Mouse (Mus musculus) cerebellum, adult 11-12 months (tissue): Measurements from ENCODE around the gene Olfr111.
"Not testable (repeated sequence)": the region's sequence is repeated elsewhere in the genome, so short reads cannot be mapped to it uniquely, and the experiment has no call there.

Experiments used
- DNase-seq: peaks from one replicate; pipeline ENCODE4 v3.0.0; 2022

The Olfr111 gene

DNA sequence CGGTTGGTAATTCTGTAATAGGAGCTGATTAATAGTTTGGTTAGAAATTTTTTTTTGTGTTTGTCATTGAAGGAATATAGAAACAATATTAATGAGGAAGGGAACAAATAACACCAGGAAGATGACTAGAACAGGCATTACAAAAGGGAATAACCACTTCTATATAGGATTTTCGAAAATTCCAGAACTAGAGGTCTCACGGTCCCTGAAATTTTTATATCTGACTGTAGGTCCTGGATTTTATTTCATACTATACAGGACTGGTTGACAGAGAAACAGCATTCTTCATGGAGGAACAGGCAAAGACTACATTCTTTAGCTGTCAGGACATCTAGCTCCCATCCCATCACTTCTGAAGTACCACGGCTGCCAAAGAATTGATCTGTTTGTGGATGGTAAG lies at the start of gene Olfr111:
TSS of gene Olfr111 (plus strand) at position 301 of the 400 bp plus-strand sequence.
- no peak for DNase-seq

DNA sequence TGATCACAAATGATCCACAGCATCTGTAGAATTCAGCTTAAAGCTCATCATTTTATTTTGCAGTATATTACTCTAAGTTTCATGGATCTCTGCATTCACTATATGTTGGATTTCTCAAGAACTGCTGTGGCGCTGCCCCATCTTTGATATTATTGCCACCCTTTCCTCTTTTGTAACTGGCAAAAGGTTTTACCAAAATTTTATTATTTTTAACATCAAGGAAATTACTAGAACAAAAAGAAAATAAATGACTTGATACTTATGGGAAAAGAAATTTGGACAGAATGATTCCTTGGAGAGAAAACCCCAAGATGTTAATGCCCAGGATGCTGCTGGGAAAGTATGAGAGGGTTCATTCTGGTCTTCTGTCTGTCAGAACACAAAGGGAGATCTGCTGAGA lies 49.2 kb upstream of the Olfr111 start, which contains the start of gene Olfr109:
TSS of gene Olfr109 (plus strand) at position 301 of the 400 bp plus-strand sequence.
- DNase-seq, result no peak

DNA sequence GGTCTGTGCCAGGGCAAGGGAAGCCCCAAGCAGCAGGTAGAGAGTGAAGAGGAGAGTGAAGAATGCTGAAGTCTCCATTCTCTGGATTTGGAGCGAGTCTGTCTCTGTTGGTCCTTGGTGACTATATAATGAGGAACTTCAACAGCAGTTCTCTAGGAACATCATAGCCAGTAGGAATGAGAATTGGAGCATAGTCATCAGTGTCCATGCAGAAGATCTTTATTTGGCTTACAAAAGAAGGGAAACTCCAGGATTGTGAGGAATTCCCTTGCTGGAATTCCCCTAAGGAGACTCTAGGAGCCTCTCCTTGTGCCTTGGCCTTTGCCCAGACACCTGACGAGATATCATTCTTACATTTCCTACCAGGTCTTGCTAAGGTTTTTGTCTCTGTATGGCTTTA lies 24.4 kb upstream of the Olfr111 start, which contains the start of gene H2-M2:
TSS of gene H2-M2 (minus strand) at position 101 of the 400 bp plus-strand sequence.
- DNase-seq, result no peak

DNA sequence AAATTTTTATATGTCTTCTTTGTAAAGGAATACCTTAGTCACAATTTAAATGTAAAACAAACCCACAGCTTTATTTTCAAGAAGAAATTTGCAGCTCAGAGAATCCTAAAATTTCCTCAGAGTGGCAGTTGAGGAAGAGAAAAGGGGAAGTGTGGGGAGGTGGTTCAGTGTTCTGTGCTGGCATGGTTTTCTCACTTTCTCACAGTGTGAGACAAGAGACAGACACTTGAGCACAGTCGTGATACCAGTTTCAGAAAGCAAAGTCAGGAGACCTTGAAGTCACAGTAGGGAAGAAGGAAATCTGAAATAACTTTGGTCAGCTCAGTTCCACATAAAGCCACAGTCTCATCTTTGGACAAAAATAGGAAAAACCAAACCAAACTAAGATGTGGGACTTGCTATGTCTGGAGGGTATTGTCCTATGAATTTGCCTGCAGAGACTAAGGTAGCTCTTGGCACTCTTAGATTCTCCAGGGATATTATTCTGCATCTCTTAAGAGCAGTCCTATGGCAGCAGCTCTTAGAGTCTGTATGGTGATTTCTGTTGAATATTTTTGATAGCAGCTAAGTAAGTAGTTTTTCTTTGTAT lies 15.8 kb upstream of the Olfr111 start, which contains the start of gene Olfr110:
TSS of gene Olfr110 (plus strand) at position 539 of the 589 bp plus-strand sequence.
- no peak for DNase-seq

DNA sequence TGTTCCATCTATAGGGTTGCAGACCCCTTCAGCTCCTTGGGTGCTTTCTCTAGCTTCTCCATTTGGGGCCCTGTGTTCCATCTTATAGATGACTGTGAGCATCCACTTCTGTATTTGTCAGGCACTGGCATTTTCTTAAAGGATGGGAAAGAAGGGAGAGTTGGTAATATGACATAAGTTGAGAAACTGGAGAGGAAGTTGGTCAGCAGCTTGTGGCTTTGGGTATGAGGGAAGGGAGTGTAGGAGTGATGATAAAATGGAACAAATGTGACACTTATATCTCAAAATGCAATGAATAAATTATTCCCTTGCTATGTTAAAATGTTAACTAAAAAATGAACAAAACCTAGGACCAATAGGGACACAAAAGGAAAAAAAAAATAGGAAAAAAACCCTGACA lies 16.8 kb downstream of the Olfr111 start:
- DNase-seq, result not testable (repeated sequence)

DNA sequence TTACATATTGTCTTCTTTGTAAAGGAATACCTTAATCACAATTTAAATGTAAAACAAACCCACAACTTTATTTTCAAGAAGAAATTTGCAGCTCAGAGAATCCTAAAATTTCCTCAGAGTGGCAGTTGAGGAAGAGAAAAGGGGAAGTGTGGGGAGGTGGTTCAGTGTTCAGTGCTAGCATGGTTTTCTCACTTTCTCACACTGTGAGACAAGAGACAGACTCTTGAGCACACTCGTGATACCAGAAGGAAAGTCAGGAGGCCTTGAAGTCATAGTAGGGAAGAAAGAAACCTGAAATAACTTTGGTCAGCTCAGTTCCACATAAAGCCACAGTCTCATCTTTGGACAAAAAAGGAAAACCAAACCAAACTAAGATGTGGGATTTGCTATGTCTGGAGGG lies 17.6 kb downstream of the Olfr111 start:
- not testable (repeated sequence) for DNase-seq

DNA sequence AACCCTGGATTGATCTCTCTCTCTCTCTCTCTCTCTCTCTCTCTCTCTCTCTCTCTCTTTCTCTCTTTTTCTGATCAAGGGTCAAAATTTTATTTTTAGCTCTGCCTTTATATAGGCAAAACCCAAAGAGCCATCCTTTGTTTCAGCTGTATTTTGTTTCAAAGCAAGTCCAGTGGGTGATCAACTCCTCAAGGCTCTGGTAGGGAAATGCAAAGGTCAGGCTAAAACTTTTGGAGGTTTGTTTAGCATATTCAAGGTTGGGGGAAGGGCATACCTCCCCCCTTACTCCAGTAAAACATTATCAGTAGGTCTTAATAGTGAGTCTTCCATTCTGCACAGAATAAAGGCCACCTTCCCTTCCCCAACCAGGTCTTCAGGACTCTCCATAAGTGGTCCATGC lies 27.3 kb downstream of the Olfr111 start:
- DNase-seq, result no peak

DNA sequence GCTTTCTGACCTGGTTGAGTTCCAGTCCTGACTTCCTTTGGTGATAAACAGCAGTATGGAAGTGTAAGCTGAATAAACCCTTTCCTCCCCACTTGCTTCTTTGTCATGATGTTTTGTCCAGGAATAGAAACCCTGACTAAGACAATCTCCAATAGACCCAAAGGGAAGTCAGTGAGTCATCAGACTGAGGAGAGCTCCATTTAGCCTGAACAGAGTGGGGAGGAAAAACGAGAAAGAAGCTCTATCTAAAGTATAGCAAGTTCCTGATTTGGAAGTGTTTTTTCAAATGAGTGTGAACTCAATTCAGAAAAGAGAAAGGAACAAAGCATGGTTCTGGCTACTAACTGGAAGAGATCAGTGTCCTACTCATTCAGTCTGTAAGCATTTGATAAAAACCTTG lies 30.6 kb downstream of the Olfr111 start:
- DNase-seq, result not testable (repeated sequence)

DNA sequence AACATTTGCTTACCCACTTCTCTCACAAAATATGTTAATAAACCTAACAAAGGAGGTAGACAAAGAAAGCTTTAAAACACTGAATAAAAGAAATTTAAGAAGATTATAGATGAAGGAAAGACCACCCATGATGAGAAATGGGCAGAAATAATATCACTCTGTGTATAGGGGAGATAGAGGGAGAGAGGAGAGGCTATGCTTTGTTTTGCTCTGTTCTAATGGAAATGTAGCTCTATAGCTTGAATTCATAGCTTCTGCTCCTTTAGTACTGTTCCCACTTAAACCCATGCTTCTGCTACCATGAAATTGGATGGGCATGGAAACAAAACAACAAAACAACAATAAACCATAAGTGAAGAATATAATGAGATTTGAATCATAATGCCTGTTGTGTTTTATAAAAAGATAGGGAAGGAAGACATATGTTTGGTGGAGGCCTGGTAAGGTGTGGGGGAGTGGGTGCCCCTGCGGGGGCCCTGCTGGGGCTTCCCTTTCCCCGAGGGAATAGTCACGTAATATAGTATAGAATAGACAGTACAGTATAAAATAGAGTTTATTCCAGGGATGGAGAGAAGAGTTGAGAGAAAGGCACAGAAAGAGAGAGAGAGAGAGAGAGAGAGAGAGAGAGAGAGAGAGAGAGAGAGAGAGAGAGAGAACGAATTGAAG lies 33.8 kb downstream of the Olfr111 start:
- no peak for DNase-seq

DNA sequence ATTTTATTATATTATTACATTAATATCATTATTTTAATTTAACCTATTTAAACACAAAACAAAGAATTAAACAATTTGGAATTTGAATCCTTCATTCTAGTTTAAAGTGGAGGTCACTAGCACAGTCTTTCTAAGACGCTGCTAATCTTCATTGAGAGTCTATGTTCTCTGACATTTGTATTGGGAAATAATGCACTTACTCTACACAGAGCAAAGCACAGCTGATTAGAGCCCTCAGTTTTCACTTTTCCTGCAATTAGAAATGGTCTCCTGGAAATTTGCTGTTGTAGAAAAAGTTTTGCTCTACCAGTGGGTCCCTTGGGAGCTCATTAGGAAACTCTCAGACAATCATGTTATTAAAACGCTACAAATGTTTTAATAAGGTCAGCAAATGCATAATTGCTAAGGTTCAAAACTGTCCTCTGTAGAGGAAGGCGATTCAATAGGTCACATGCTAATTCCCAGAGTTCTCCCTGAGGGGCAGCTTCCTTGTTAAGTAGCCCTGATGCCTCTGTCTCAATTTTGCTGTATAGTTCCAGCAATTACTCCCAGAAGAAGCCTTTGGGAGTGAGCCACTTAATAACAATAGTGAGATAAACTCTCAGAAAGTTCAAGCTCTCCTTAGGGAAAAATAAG lies 36.1 kb downstream of the Olfr111 start:
- DNase-seq, result no peak

DNA sequence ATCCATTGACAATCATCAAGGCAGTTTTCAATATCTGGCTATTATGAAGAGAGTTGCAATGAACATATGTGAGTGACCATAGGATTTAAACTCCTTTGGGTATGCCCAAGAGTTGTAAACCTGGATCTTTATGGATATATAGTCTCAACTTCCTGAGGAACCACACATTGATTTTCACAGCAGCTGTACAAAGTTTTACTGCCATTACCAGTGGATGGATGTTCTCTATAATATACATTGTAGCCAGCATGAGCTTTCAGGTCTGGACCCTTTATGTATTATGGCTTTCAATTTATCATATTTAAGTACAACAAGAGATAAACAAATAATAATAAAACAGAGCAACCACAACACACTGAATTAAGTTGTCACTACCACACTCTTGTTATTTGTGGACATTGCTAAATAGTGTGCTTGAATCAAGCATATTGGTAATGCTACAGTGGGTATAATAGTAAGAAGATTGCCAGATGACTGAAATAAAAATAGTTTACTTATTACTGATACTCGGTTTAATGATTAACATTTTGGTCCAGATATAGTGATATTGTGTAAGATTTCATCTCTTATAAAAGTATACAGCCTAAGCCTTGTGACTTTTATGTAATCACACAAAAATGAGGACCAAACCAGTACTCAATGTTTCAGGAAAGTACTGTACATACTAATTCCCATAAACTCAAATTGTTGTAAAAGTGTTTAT lies 51.2 kb downstream of the Olfr111 start:
- no peak for DNase-seq

DNA sequence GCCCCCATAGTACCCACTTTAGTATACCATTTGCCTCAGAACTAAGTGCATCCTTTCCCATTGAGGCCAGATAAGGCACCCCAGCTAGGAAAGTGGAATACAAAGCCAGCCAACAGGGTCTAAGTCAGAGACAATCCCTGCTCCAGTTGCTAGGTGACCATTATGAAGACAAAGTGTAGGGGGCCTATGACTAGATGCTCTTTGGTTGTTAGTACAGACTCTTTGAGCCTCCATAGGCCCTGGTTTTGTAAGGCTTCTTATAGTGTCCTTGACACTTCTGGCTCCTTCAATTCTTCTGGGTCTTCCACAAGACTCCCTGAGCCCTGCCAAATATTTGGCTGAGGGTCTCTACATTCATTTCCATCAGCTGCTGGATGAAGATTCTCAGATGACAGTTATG lies 61.5 kb downstream of the Olfr111 start, which contains the start of gene Olfr112:
TSS of gene Olfr112 (minus strand) at position 101 of the 400 bp plus-strand sequence.
- no peak for DNase-seq

DNA sequence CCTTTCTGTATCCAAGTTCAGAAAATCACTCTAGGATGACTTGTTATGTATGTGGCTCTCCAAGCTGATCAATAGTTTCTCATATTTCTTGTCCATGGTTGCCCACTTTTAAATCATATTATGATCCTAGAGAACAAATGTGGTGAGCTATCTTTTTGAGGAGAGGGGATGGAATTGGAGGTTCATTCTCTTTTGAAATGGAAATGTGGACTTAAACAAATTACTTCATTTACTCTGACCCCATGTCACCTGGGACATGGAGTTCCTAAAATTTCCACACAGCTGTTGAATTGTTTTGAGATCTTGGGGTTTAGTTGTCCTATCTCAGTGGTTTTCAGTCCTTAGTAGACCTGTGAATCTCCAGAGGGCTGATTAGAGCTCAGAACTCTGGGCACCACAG lies 69.7 kb downstream of the Olfr111 start, which contains the start of gene Olfr113:
TSS of gene Olfr113 (minus strand) at position 101 of the 400 bp plus-strand sequence.
- DNase-seq, result no peak
